Mouse (Mus musculus) adrenal gland, adult 2 months (tissue): ENCODE measurements at regions not wholly inside any gene's neighbourhood (a gene's known extent, or its start where the extent isn't known, plus 50 kb on each side); places are given as distances from the start of the nearest gene placed in this dataset.

Source experiments
- DNase-seq: peaks from one replicate; pipeline ENCODE4 v3.0.0; 2021

GRCm38 (mm10) chr5:149338016-149338696 is 73.4 kb upstream of the Medag start:
- DNase-seq, result no peak

- DNase-seq, result no peak
These were observed 72.9 kb upstream of the Medag start for GRCm38 (mm10) chr5:149338697-149339078.

GRCm38 (mm10) chr5:149340361-149340760 is 71.2 kb upstream of the Medag start:
- DNase-seq, result peak; percentile 75

- DNase-seq, result no peak
These were observed 70.1 kb upstream of the Medag start for GRCm38 (mm10) chr5:149341461-149341860.

- DNase-seq, result no peak
These were observed 67.7 kb upstream of the Medag start for GRCm38 (mm10) chr5:149343610-149344527.

- peak; percentile 59 for DNase-seq
These were observed 67.1 kb upstream of the Medag start for GRCm38 (mm10) chr5:149344528-149344855.

GRCm38 (mm10) chr5:149345161-149345560 is 66.4 kb upstream of the Medag start:
- DNase-seq, result no peak

- DNase-seq, result no peak
These were observed 61.9 kb upstream of the Medag start for GRCm38 (mm10) chr5:149349685-149350084.

- peak; percentile 72 for DNase-seq
These were observed 58.4 kb upstream of the Medag start for GRCm38 (mm10) chr5:149353039-149353655.

GRCm38 (mm10) chr5:149354448-149355115 is 57.0 kb upstream of the Medag start:
- no peak for DNase-seq

- no peak for DNase-seq
These were observed 56.4 kb upstream of the Medag start for GRCm38 (mm10) chr5:149355131-149355530.

- DNase-seq, result no peak
These were observed 54.6 kb upstream of the Medag start for GRCm38 (mm10) chr5:149356970-149357369.
